Mouse (Mus musculus) frontal cortex, postnatal 14 days (tissue): Measurements from ENCODE around the gene Ehmt2.
"Not testable (repeated sequence)": the region's sequence is repeated elsewhere in the genome, so short reads cannot be mapped to it uniquely, and the experiment has no call there.

Source experiments
- DNase-seq, 2 experiments: peaks; one replicate each; pipeline ENCODE4 v3.0.0; 2022; ENCODE audit warnings: low spot score in 2 of 2

Gene Ehmt2

GRCm38 (mm10) chr17:34927306-34928019 lies 29.2 kb downstream of the Ehmt2 start:
- no peak for DNase-seq

DNA sequence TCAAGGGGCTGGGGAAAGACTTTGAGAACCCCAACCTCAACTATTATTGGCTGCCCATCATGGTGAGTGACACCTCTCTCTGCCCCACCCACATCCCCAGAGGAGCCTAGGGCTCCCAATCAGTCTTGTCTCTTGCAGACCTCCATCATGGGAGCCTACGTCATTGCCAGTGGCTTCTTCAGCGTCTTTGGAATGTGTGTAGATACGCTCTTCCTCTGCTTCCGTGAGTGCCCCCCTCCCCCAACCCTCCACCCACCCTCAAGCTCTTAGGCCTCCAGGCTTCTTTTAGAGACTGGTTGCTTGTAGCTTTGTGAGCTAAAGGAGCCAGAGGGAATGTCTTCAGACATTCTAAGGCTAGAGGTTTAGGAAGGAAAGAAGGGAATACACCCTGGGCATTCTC lies 30.6 kb downstream of the Ehmt2 start:
- DNase-seq: no peak

GRCm38 (mm10) chr17:34931061-34931734 lies 32.9 kb downstream of the Ehmt2 start, which contains the start of gene Neu1:
Gene Neu1 (plus strand): TSS chr17:34931253.
- peak; percentile 97 to 98 for DNase-seq

GRCm38 (mm10) chr17:34931735-34932098 lies 33.4 kb downstream of the Ehmt2 start:
- no peak for DNase-seq

GRCm38 (mm10) chr17:34932287-34932686 lies 34.0 kb downstream of the Ehmt2 start:
- no peak for DNase-seq

GRCm38 (mm10) chr17:34934031-34934430 lies 35.8 kb downstream of the Ehmt2 start:
- DNase-seq: no peak

- DNase-seq: no peak
Observed at GRCm38 (mm10) chr17:34934830-34935229, 36.6 kb downstream of the Ehmt2 start.

DNA sequence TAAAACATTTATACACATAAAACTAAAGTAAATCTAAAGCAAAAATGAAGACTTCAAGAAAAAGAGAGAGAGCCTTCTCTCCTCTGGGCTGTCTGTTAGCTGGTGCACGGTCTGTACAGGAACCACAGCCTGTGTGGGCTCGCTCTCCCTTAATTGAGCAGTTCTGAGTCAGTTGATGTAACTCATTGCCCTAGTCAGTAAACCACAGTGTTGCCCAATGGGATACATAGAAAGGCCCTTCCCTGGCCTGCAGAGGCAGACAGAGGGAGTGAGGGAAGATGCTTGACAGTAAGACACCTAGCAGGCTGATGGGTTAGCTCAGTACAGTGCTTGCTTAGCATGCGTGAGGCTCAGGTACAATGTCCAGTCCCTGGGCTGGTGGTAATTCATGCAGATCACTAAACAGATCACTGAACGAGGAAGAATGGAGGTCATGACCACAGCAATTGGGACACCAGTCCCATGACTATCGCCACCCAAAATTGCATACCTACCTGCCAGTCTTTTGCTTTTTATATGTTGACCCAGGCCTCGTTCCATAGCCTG lies 39.8 kb downstream of the Ehmt2 start:
- no peak for DNase-seq

GRCm38 (mm10) chr17:34941344-34942041 lies 43.2 kb downstream of the Ehmt2 start:
- no peak for DNase-seq

DNA sequence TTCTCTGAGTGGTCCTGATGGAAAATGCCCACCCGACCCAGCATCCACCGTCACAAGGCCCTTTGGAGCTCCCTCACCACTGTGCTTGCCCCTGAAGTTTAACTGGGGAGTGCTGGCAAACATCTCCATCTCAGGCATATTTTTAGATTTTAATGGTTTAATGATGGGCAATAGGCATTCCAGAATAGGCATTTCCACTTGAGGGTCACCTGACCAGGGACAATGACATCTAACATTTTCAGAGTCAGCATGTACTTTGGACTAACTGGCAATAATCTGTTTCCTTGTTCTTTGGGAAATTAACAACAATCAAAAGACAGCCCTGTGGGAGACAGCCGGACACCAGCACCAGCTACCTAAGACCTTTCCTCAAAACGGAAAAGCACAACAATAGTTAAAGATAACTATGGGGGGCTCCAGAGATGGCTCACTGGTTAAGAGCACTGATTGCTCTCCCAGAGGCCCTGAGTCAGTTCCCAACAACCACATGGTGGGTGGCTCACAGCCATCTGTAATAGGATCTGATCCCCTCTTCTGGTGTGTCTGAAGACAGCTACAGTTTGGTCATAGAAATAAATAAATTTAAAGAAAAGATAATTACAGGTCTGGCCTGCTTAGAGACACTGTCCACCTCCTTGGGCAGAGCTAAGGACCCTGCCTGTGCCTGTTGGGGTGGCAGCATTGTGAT lies 45.0 kb downstream of the Ehmt2 start:
- no peak for DNase-seq

- DNase-seq: no peak
Observed at GRCm38 (mm10) chr17:34944362-34944761, 46.1 kb downstream of the Ehmt2 start.

- DNase-seq: no peak
Observed at GRCm38 (mm10) chr17:34946486-34947140, 48.3 kb downstream of the Ehmt2 start.

GRCm38 (mm10) chr17:34947606-34948005 lies 49.3 kb downstream of the Ehmt2 start:
- no peak for DNase-seq

DNA sequence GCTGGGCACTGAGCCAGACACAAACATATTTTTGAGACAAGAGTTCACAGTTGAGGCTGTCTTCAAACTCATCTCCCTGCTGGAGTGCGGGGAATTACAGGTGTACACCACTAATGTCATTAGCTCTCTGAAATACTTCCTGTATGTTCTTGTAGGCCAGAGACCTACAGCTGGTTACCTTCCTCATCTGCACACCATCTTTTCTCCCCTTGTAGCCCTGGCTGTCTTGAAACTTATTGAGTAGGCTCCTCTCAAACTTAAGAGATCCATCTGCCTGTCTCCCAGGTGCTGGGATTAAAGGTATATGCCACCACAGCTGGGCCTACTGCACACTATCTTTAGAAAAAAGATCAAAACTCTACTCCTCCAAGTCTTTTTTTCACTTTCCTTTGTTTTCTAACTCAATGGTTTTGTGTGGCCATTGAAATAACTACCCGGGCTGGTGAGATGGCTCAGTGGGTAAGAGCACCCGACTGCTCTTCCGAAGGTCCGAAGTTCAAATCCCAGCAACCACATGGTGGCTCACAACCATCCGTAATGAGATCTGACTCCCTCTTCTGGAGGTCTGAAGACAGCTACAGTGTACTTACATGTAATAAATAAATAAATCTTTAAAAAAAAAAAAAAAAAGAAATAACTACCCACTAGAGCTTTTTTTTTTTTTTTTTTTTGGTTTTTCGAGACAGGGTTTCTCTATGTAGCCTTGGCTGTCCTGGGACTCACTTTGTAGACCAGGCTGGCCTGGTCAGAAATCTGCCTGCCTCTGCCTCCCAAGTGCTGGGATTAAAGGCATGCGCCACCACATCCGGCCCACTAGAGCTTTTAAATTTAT lies 50.7 kb downstream of the Ehmt2 start:
- DNase-seq: not testable (repeated sequence)

- no peak for DNase-seq
Observed at GRCm38 (mm10) chr17:34949553-34949969, 51.3 kb downstream of the Ehmt2 start.

DNA sequence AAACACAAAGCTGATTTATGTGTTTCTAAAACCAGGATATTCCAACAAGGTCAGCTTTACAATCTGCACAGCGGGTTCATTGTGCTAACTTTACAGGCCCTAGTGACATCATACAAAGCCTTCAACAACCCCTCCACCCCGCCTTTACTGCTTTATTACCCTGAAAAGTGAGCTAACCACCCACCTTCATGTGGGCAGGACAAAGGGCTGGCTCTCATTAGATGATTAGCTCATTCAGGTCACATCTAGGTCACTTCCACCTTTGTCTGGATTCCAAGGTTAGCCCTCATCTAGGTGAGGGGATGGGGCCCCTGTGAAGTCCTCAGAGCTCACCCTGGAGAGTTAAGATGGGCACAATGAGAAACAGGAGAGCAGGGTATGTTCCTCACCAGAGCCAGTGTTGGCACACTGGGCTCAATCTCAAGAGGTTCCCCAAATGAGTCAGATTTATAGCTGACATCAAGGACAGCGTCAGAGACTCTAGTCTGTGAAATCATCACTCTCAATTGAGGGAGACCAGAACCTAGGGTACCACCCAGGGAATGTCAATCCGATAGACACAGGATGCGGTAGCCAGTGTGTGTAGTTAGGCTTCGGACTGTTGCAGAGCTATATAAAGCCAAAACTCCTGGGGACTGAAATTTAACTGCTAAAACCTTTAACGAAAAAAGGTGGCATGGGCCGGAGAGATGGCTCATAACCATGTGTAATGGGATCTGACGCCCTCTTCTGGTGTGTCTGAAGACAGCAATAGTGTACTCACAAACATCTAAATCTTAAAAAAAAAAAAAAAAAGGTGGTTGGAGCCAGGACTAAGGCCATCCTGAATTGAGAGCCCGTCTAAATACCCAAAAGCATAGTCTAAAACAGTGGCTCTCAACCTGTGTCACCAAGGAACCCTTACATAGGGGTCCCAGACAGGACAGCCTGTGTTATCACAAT lies 52.5 kb downstream of the Ehmt2 start:
- DNase-seq: no peak

DNA sequence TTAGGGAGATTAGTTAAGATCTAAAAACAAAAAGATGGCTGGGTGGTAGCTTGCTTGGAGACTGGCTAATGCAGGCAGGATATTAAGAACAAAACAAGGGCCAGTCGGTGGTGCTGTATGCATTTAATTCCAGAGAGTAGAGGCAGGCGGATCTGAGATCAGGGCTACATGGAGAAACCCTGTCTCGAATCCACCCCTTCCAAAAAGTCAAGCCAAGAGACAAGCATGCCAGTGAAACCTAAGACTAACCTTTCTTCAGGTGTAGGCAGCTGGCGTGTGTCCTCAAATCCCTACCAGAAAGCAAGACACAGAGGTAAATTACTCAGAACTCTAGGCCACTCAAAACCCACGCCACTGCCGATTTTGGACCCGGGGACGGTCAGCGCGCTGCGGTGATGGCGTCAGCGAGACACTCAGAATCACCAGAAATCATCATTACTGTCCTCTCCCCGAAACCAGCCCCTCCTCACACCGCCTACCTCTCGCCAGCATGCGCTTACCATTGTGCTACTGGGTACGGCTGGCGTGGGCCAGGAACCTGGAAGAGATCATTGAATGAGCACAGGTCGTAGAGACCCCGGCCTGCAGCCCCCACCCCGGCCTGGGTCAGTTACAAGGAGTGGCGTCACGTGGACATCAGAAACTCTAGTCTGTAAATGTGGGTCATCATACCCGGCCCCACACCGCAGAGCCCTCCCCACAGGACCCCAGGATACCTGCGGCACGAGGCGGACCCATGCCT lies 53.5 kb downstream of the Ehmt2 start:
- peak in 1 of 2 experiments; percentile 52 for DNase-seq

DNA sequence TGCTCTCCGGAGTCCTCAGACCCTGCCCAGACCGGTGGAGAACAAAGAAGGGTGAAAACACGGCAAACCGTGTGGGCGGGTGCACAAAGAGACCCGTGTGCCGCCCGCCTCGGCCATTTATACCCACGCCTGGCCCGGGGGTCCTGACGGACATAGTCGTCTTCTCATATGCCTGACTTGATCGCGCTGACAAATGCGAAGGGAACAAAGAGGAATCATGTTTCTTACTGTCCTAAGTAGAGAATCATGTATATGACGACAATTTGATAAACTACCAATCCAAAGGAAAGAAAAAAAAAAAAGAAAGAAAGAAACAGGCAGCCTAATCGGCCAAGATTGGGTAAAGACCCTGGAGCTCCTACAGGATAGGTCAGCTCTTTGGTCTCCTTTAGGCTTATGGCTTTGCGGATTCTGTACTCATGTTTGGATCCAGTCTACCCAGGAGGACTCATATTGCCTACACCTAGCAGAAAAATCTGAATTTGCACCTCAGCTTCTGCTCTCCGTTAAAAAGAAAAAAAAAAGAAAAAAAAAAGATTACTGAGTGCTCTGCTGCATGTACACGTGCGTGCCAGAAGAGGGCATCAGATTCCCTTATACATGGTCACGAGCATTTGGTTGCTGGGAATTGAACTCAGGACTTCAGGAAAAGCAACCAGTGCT lies 54.2 kb downstream of the Ehmt2 start:
- peak in 1 of 2 experiments; percentile 77 for DNase-seq
